Mouse (Mus musculus) spleen, postnatal 4 days (tissue): ENCODE data around the gene Mrpl58.
A peak's percentile ranks its signal among the peaks of the same experiment; 100 is the strongest.
"Not testable (repeated sequence)": the region's sequence is repeated elsewhere in the genome, so short reads cannot be mapped to it uniquely, and the experiment has no call there.

ENCODE experiments used
- DNase-seq, 2 experiments: peaks; one replicate each; pipeline ENCODE4 v3.0.0; 2022; ENCODE audit warnings: low spot score in 2 of 2

Gene Mrpl58

DNA sequence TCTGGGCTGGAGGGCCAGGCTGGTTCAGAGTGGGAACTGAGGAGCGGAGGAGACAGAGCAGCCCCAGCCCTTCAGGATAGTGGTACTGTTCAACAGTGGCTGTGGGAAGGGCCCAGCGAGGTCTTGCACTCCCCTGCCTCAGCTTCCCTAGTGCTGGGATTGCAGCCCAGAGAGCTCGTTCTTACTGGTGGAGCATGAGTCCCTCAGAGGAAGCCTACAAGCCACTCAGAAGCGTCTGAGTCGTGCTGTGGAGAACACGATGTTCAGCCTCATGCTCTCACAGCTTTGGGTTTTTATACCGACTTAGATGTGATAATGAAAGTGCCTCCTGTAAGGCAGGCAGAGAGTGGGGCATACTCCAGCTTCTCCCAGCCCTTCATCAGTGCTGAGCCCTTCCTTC, 21.1 kb downstream of the Mrpl58 start:
- DNase-seq = no peak

- DNase-seq = no peak
Measured at GRCm38 (mm10) chr11:115425671-115426070, 22.1 kb downstream of the Mrpl58 start.

- peak; percentile 57 to 77 for DNase-seq
Measured at GRCm38 (mm10) chr11:115427482-115428331, 24.2 kb downstream of the Mrpl58 start.

GRCm38 (mm10) chr11:115429307-115429706, 25.8 kb downstream of the Mrpl58 start:
- DNase-seq = no peak

DNA sequence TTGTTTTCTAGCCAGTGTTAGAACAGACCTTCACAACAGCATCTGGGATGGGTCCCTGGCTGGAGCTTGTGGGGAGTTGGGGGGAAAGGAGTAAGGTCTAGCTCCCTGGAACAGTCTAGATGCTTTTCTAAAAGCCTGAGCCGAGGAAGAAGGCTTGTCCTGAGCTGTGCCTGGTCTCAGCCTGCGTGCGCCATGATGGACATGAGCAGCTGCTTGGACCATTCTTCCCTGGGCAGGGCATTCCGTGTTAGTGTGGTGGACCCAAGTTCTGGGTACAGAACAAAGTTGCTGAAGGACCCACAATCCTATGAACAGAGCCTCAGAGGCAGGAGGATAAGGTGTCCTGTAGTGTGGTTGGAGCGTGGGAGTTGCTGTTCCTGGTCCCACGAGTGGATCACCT, 27.0 kb downstream of the Mrpl58 start:
- DNase-seq = no peak

DNA sequence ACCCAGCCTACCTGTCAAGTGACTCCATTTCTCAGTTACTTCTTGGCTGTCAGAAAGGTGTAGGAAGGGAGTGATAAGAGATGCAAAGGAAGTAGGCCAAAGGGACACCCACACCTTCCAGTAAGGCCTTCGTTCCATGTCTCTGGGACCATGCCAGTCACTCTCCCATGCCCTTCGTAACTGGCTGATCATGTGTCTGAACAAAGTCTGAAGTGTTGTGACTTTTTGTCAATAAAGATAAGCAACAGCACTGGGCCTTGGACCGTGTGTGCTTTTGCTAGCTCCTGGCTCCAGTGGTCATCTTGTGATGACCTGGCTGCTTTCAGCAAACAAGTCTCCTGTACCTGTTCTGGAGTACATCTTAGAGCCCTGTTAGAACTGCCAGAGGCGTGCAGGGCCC, 29.3 kb downstream of the Mrpl58 start:
- DNase-seq = no peak

- DNase-seq = no peak
Measured at GRCm38 (mm10) chr11:115433342-115433741, 29.8 kb downstream of the Mrpl58 start.

DNA sequence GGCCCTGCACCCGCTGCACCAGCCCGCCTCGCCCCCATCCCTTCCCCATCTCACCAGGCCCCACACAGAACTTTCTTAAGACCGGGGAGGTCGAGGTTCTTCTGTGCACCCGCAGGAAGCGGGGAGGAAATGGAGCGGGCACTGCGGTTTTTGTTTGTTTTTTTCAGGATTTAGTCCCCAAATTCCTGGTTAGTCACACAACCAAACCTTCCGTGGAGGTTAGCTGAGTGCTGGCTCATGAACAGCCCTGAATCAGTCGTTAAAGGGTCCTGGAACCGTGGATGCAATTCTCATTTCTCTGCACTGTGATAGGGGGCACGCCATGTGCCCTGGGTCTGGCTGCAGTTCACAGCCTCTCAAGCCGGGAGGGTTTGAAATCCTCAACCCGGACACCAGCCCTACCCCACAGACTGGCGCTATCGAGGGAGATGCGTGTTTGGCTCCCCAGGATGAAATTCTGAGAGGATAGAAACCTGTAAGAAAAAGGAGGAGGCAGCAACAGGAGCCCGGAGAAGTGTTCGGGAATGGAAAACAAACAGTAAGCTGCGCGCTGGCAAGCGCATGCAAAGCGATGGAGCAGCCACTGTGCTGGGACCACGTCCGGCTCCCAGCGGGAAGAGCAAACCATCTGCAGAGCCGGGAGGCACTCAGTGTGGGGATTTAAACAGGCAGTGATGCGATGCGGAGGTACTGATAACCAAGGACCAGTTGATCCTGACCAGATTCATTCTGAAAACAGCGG, 32.2 kb downstream of the Mrpl58 start:
- no peak for DNase-seq

DNA sequence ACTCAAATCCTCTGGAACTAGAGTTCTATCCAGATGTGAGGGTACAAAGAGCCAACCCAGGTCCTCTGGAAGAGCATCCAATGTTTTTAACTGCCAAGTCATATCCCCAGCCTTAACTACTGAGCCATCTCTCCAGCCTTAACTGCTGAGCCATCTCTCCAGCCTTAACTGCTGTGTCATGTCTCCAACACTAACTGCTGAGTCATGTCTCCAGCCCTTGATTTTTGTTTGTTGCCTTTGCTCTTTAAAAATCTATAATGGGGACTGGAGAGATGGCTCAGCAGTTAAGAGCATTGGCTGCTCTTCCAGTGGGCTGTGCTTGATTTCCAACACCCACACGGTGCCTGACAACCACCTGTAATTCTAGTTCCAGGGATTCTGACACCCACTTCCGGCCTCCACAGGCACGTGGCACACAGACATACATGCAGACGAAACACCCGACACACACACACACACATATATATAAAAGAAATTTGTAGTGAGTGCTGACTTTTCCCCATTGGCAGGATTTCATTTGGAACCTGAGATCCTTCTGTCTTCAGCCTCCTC, 34.1 kb downstream of the Mrpl58 start:
- no peak for DNase-seq

- DNase-seq = no peak
Measured at GRCm38 (mm10) chr11:115439326-115439725, 35.8 kb downstream of the Mrpl58 start.

GRCm38 (mm10) chr11:115439906-115440595, 36.5 kb downstream of the Mrpl58 start, which contains the start of gene Trim80:
Gene Trim80, plus strand, starts transcription at chr11:115440545.
- DNase-seq = no peak

- DNase-seq = no peak
Measured at GRCm38 (mm10) chr11:115441417-115441816, 37.9 kb downstream of the Mrpl58 start.

DNA sequence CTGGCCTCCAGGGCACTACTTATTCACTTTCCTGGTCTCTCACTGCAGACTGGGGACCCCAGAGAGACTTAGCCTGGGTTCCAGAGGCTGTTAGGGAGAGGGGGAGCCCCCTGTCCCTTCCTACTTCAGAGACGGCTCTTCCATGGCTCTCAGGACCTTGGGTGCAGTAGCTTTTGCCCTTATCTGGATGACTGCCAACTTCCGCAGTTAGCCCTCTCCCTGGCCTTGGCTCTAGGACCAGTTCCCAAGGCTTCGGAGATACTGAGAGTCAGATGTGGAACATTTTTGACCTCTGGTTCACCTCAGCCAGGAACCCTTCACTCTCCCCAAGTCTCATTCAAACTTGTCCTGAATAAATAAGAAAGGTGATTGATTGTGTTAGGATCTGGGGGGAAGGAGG, 43.4 kb downstream of the Mrpl58 start:
- DNase-seq = no peak

GRCm38 (mm10) chr11:115447321-115447885, 43.9 kb downstream of the Mrpl58 start:
- DNase-seq = no peak

- DNase-seq = no peak
Measured at GRCm38 (mm10) chr11:115448075-115448474, 44.5 kb downstream of the Mrpl58 start.

GRCm38 (mm10) chr11:115448998-115449397, 45.4 kb downstream of the Mrpl58 start:
- no peak for DNase-seq

- no peak for DNase-seq
Measured at GRCm38 (mm10) chr11:115450176-115450575, 46.6 kb downstream of the Mrpl58 start.

GRCm38 (mm10) chr11:115451781-115452241, 48.3 kb downstream of the Mrpl58 start:
- no peak for DNase-seq

DNA sequence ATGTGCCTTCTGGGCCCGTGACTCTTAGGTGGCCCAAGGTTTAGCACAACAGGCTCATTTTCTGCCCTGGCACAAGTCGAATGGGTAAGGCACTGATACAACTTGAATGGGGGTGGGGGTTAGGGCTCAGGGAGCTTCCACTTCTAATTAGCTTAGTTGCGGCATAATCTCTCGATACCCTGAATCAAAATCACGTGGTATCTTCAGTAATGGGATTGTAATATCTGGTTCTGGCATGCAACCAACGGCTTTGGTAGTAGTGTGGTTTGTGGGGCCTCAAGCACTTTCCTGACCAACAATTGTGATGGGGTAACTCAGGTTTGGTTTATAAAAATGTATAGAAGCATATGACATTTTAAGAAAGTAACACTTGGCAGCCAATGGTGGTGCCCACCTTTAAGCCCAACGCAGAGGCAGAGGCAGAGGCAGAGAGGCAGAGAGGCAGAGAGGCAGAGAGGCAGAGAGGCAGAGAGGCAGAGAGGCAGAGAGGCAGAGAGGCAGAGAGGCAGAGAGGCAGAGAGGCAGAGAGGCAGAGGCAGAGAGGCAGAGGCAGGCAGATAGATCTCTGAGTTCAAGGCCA, 48.8 kb downstream of the Mrpl58 start:
- DNase-seq = no peak

DNA sequence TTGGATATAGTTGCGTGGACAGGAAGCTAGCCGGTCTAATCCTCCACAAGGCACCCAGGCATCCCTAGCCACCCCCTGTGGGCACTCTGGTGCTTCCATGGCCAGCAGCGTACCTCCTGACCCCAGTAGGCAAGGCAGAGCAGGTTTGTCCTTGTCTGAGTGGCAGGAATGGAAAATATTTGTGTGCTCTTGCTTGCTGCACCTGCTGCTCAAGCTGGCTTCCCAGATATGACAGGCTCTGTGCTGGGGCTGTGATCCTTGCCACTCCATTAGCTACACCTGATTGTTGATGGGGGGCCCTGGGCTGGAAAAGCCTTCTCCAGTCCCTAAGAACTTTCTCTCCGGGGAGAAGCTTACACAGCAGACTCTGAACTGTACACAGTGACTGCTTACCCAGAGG, 49.8 kb downstream of the Mrpl58 start:
- no peak for DNase-seq

DNA sequence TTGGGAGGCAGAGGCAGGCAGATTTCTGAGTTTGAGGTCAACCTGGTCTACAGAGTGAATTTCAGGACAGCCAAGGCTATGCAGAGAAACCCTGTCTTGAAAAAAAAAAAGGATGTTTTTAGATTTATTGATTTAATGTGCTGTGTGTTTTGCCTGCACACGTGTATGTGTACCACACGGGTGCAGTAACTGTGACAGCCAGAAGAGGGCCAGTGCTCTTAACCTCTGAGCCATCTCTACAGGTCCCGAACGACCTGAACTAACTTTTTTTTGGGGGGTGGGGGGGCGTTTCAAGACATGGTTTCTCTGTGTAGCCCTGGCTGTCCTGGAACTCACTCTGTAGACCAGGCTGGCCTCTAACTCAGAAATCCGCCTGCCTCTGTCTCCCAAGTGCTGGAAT, 51.3 kb downstream of the Mrpl58 start:
- DNase-seq = not testable (repeated sequence)
